Mouse (Mus musculus) bone marrow, adult 2 months (tissue): ENCODE results near the gene Irf2bpl. TPM values are rescaled to one million over a fixed set of nuclear protein-coding genes. Genes with fewer than 3 reads are reported as not detected.

Experiments
- H3K27ac ChIP-seq: fragments of 200-500 bp; 2 replicates; pipeline ENCODE4 v1.5.1; 2012; ENCODE audit warnings: low read depth, mild to moderate bottlenecking, control low read depth, inconsistent platforms, low read length; ENCODE audit not compliant: control insufficient read depth, poor library complexity, insufficient read depth
- H3K4me1 ChIP-seq: fragments of 200-500 bp; 2 replicates; pipeline ENCODE4 v1.6.1; 2011; ENCODE audit warnings: low read length; ENCODE audit not compliant: control insufficient read depth, insufficient read depth
- H3K4me3 ChIP-seq: fragments of 200-500 bp; replicated peaks from 2 replicates; pipeline ENCODE3; 2011; ENCODE audit warnings: mild to moderate bottlenecking, low read depth, low read length, control low read depth; ENCODE audit not compliant: control insufficient read depth
- CTCF ChIP-seq: fragments of 200-500 bp; IDR thresholded peaks from 2 replicates; pipeline ENCODE4 v1.5.1; 2011; ENCODE audit warnings: low read length, control low read depth; ENCODE audit not compliant: control insufficient read depth, insufficient read depth
- POLR2A ChIP-seq: fragments of 200-500 bp; IDR thresholded peaks from 2 replicates; pipeline ENCODE4 v1.6.1; 2011; ENCODE audit warnings: low read depth, mild to moderate bottlenecking, control low read depth, low read length, borderline replicate concordance; ENCODE audit not compliant: control insufficient read depth
- WGBS: fragments of 180-500 bp; shearing (Covaris S2); methylation state at CpG from one replicate; pipeline ENCODE4 v1.1.7; 2018; 5-methylcytosine and 5-hydroxymethylcytosine counted together
- polyA plus RNA-seq: library from polyadenylated mRNA; stranded (reverse); fragments of >200 nt; gene quantifications from 2 replicates; pipeline ENCODE4 v1.2.4, GENCODE M21; 2011; ENCODE audit warnings: low replicate concordance; ENCODE audit not compliant: missing spikeins, insufficient read depth, insufficient read length

Gene Irf2bpl
- polyA plus RNA-seq, 1 experiment: 3.4 TPM

- no peak overlapping the region for H3K27ac ChIP-seq
- 35% methylated on average over 6 of the region's 6 CpGs for WGBS
- H3K4me3 ChIP-seq: no peak overlapping the region
- TF ChIP-seq POLR2A (no peak), CTCF (no peak)
- H3K4me1 ChIP-seq: peaks cover 2% of the 10 kb centered on the region; the same call in 1 of the 2 replicates
Measured at GRCm38 (mm10) chr12:86885336-86885735, 738 bp upstream of the Irf2bpl start.

GRCm38 (mm10) chr12:86883280-86884196 lies 1.1 kb downstream of the Irf2bpl start:
- Histone ChIP-seq H3K27ac (peak overlapping the region; percentile 81), H3K4me3 (peak overlapping the region; percentile 75), H3K4me1 (no peaks in the 10 kb centered on the region; the same call in 1 of the 2 replicates)
- WGBS: under 1% methylated on average over 83 of the region's 84 CpGs
- TF ChIP-seq POLR2A (0 out of 2 replicates have a peak, but pooled peaks have one; percentile 12), CTCF (no peak)

GRCm38 (mm10) chr12:86883019-86883279 lies 1.6 kb downstream of the Irf2bpl start:
- Histone ChIP-seq H3K4me3 (peak overlapping the region; percentile 75), H3K27ac (peak overlapping the region; percentile 81; the same call in 1 of the 2 replicates), H3K4me1 (no peaks in the 10 kb centered on the region; the same call in 1 of the 2 replicates)
- no peak for TF ChIP-seq CTCF
- TF ChIP-seq POLR2A: no peak
- WGBS: 2% methylated on average over 23 of the region's 24 CpGs

GRCm38 (mm10) chr12:86882279-86883018 lies 2.1 kb downstream of the Irf2bpl start:
- H3K4me1 ChIP-seq: no peaks in the 10 kb centered on the region; the same call in 1 of the 2 replicates
- 11% methylated on average over 59 of the region's 59 CpGs for WGBS
- no peak; the same call in 1 of the 2 replicates for TF ChIP-seq POLR2A
- TF ChIP-seq CTCF: no peak
- peak overlapping the region; percentile 81; the same call in 1 of the 2 replicates for H3K27ac ChIP-seq
- peak overlapping the region; percentile 53 for H3K4me3 ChIP-seq

GRCm38 (mm10) chr12:86881809-86882278 lies 2.8 kb downstream of the Irf2bpl start:
- Histone ChIP-seq H3K4me1 (no peaks in the 10 kb centered on the region; the same call in 1 of the 2 replicates), H3K4me3 (no peak overlapping the region), H3K27ac (peak overlapping the region; percentile 8; the same call in 1 of the 2 replicates)
- 66% methylated on average over 33 of the region's 33 CpGs for WGBS
- TF ChIP-seq POLR2A: no peak
- TF ChIP-seq CTCF: no peak

- Histone ChIP-seq H3K27ac (no peak overlapping the region), H3K4me1 (peaks cover 2% of the 10 kb centered on the region; the same call in 1 of the 2 replicates), H3K4me3 (no peak overlapping the region)
- no peak for TF ChIP-seq POLR2A
- TF ChIP-seq CTCF: no peak
- 84% methylated on average over 3 of the region's 3 CpGs for WGBS
Measured at GRCm38 (mm10) chr12:86880090-86880723, 4.4 kb downstream of the Irf2bpl start.

- Histone ChIP-seq H3K27ac (no peak overlapping the region), H3K4me1 (peaks cover 2% of the 10 kb centered on the region; the same call in 1 of the 2 replicates), H3K4me3 (no peak overlapping the region)
- TF ChIP-seq CTCF (no peak), POLR2A (no peak)
- 83% methylated on average over 6 of the region's 6 CpGs for WGBS
Measured at GRCm38 (mm10) chr12:86879446-86880085, 5.0 kb downstream of the Irf2bpl start.
